Mouse (Mus musculus) spleen, adult 12 weeks (tissue): Measurements from ENCODE around the gene Rab3gap2.

Source experiments
- DNase-seq: peaks from one replicate; pipeline ENCODE4 v3.0.0; 2022; ENCODE audit warnings: low spot score

The Rab3gap2 gene

GRCm38 (mm10) chr1:185333651-185334050 is 129.7 kb downstream of the Rab3gap2 start:
- DNase-seq = no peak

GRCm38 (mm10) chr1:185334136-185334535 is 130.2 kb downstream of the Rab3gap2 start:
- no peak for DNase-seq

- DNase-seq = no peak
Measured at GRCm38 (mm10) chr1:185335231-185335765, 131.4 kb downstream of the Rab3gap2 start.
